Mouse (Mus musculus): ENCODE measurements around the gene Cib2. TPM values are rescaled to one million over a fixed set of nuclear protein-coding genes. Genes with fewer than 3 reads are reported as not detected.
A peak's percentile ranks its signal among the peaks of the same experiment; 100 is the strongest.
"Not testable (repeated sequence)": the region's sequence is repeated elsewhere in the genome, so short reads cannot be mapped to it uniquely, and the experiment has no call there.

Cib2 gene
- polyA plus RNA-seq (2015; fragmentation: Nextera tagmentation; extraction: Ambion mirVana) = 61.6 and 62.3 TPM in 2 replicates

- Histone ChIP-seq H3K36me3 (no peaks in the 10 kb centered on the region), H3K9ac (peak within 1 kb of the TSS; percentile 56), H3K9me3 (no peaks in the 10 kb centered on the region), H3K27me3 (no peaks in the 10 kb centered on the region), H3K4me3 (peak within 1 kb of the TSS; percentile 50), H3K27ac (replicated peaks) (peak within 1 kb of the TSS; percentile 27; the same call in 1 of the 2 replicates), H3K4me2 (peak within 1 kb of the TSS; percentile 64), H3K4me1 (replicated peaks) (peaks cover 15% of the 10 kb centered on the region)
- 1% methylated on average over 47 of the region's 54 CpGs for WGBS
- peak; percentile 98 for ATAC-seq (ENCODE audit: low FRiP score, low read depth)
Measured at GRCm38 (mm10) chr9:54559771-54560471, at the start of gene Cib2. TSS of gene Cib2 (minus strand) at chr9:54560218.

- H3K4me1 ChIP-seq (replicated peaks) = no peaks in the 10 kb centered on the region
- no peak overlapping the region for H3K9ac ChIP-seq
- H3K4me2 ChIP-seq = no peak overlapping the region
- peaks cover 53% of the 10 kb centered on the region for H3K36me3 ChIP-seq
- ATAC-seq (ENCODE audit: low FRiP score, low read depth) = no peak
- no peak overlapping the region for H3K27ac ChIP-seq (replicated peaks)
- 65% methylated on average over 4 of the region's 4 CpGs for WGBS
- H3K27me3 ChIP-seq = no peaks in the 10 kb centered on the region
- no peaks in the 10 kb centered on the region for H3K9me3 ChIP-seq
- no peak overlapping the region for H3K4me3 ChIP-seq
Measured at GRCm38 (mm10) chr9:54604886-54605285, 44.9 kb upstream of the Cib2 start.

- WGBS = 61% methylated on average over 5 of the region's 5 CpGs
- no peak overlapping the region for H3K27ac ChIP-seq (replicated peaks)
Measured at GRCm38 (mm10) chr9:54604131-54604654, 44.2 kb upstream of the Cib2 start.

GRCm38 (mm10) chr9:54602916-54603315 is 42.9 kb upstream of the Cib2 start:
- Histone ChIP-seq H3K27me3 (no peaks in the 10 kb centered on the region), H3K27ac (replicated peaks) (no peak overlapping the region), H3K9me3 (no peaks in the 10 kb centered on the region), H3K4me2 (no peak overlapping the region), H3K36me3 (peaks cover 67% of the 10 kb centered on the region), H3K4me1 (replicated peaks) (no peaks in the 10 kb centered on the region), H3K4me3 (no peak overlapping the region), H3K9ac (no peak overlapping the region)
- WGBS = 79% methylated on average over 7 of the region's 7 CpGs
- ATAC-seq (ENCODE audit: low FRiP score, low read depth) = no peak

More at GRCm38 (mm10) chr9:54604131-54604654, 44.2 kb upstream of the Cib2 start:
- peaks cover 57% of the 10 kb centered on the region for H3K36me3 ChIP-seq
- H3K27me3 ChIP-seq = no peaks in the 10 kb centered on the region
- H3K4me1 ChIP-seq (replicated peaks) = no peaks in the 10 kb centered on the region
- H3K9ac ChIP-seq = no peak overlapping the region
- H3K4me3 ChIP-seq = no peak overlapping the region
- no peak overlapping the region for H3K4me2 ChIP-seq
- H3K9me3 ChIP-seq = no peaks in the 10 kb centered on the region
- no peak for ATAC-seq (ENCODE audit: low FRiP score, low read depth)

GRCm38 (mm10) chr9:54602386-54602785 is 42.4 kb upstream of the Cib2 start:
- peaks cover 67% of the 10 kb centered on the region for H3K36me3 ChIP-seq
- no peak overlapping the region for H3K27ac ChIP-seq (replicated peaks)
- no peak overlapping the region for H3K4me3 ChIP-seq
- no peaks in the 10 kb centered on the region for H3K4me1 ChIP-seq (replicated peaks)
- WGBS = 76% methylated on average over 2 of the region's 2 CpGs
- H3K9me3 ChIP-seq = no peaks in the 10 kb centered on the region
- no peak overlapping the region for H3K9ac ChIP-seq
- ATAC-seq (ENCODE audit: low FRiP score, low read depth) = no peak
- H3K4me2 ChIP-seq = no peak overlapping the region
- H3K27me3 ChIP-seq = no peaks in the 10 kb centered on the region

GRCm38 (mm10) chr9:54596752-54597465 is 36.9 kb upstream of the Cib2 start:
- Histone ChIP-seq H3K36me3 (peaks cover 76% of the 10 kb centered on the region), H3K4me3 (no peak overlapping the region), H3K9ac (no peak overlapping the region), H3K27me3 (no peaks in the 10 kb centered on the region), H3K9me3 (no peaks in the 10 kb centered on the region), H3K4me2 (no peak overlapping the region), H3K4me1 (replicated peaks) (no peaks in the 10 kb centered on the region), H3K27ac (replicated peaks) (no peak overlapping the region)
- no peak for ATAC-seq (ENCODE audit: low FRiP score, low read depth)
- 92% methylated on average over 15 of the region's 15 CpGs for WGBS

- not testable (repeated sequence) for H3K9me3 ChIP-seq; H3K4me3 ChIP-seq; H3K4me1 ChIP-seq (replicated peaks); H3K4me2 ChIP-seq; H3K27ac ChIP-seq (replicated peaks); ATAC-seq (ENCODE audit: low FRiP score, low read depth); H3K27me3 ChIP-seq; H3K9ac ChIP-seq
- WGBS = 77% methylated on average over 4 of the region's 4 CpGs
- H3K36me3 ChIP-seq = peaks cover 63% of the 10 kb centered on the region
Measured at GRCm38 (mm10) chr9:54593652-54594051, 33.6 kb upstream of the Cib2 start.

- Histone ChIP-seq H3K9me3 (no peaks in the 10 kb centered on the region), H3K36me3 (peaks cover 20% of the 10 kb centered on the region), H3K27ac (replicated peaks) (no peak overlapping the region), H3K4me3 (peak overlapping the region; percentile 99), H3K4me2 (peak overlapping the region; percentile 81), H3K27me3 (no peaks in the 10 kb centered on the region), H3K4me1 (replicated peaks) (peaks cover 19% of the 10 kb centered on the region), H3K9ac (0 out of 2 replicates have a peak overlapping the region, but pooled peaks have one; percentile 82)
- 82% methylated on average over 4 of the region's 4 CpGs for WGBS
- no peak for ATAC-seq (ENCODE audit: low FRiP score, low read depth)
Measured at GRCm38 (mm10) chr9:54587863-54588262, 27.8 kb upstream of the Cib2 start.

GRCm38 (mm10) chr9:54586199-54587061 is 26.4 kb upstream of the Cib2 start, which contains the start of gene Idh3a:
TSS of gene Idh3a (plus strand) at chr9:54586334.
- Histone ChIP-seq H3K4me2 (peak within 1 kb of the TSS; percentile 81), H3K27ac (replicated peaks) (peak within 1 kb of the TSS; percentile 65), H3K36me3 (peaks cover 6% of the 10 kb centered on the region; the same call in 1 of the 2 replicates), H3K4me3 (peak within 1 kb of the TSS; percentile 99), H3K9me3 (no peaks in the 10 kb centered on the region), H3K27me3 (no peaks in the 10 kb centered on the region), H3K4me1 (replicated peaks) (peaks cover 19% of the 10 kb centered on the region), H3K9ac (peak within 1 kb of the TSS; percentile 82)
- ATAC-seq (ENCODE audit: low FRiP score, low read depth) = peak; percentile 99
- under 1% methylated on average over 73 of the region's 73 CpGs for WGBS

- Histone ChIP-seq H3K27ac (replicated peaks) (peak overlapping the region; percentile 65), H3K4me3 (peak overlapping the region; percentile 99), H3K4me1 (replicated peaks) (peaks cover 19% of the 10 kb centered on the region), H3K9me3 (no peaks in the 10 kb centered on the region), H3K4me2 (peak overlapping the region; percentile 81), H3K36me3 (peaks cover 3% of the 10 kb centered on the region; the same call in 1 of the 2 replicates), H3K27me3 (no peaks in the 10 kb centered on the region), H3K9ac (peak overlapping the region; percentile 7; the same call in 1 of the 2 replicates)
- ATAC-seq (ENCODE audit: low FRiP score, low read depth) = peak; percentile 62
- WGBS = 34% methylated on average over 5 of the region's 5 CpGs
Measured at GRCm38 (mm10) chr9:54585839-54586198, 25.8 kb upstream of the Cib2 start.

- H3K9me3 ChIP-seq; ATAC-seq (ENCODE audit: low FRiP score, low read depth); H3K4me2 ChIP-seq; H3K27me3 ChIP-seq; H3K36me3 ChIP-seq; H3K9ac ChIP-seq; H3K4me3 ChIP-seq; H3K27ac ChIP-seq (replicated peaks): not testable (repeated sequence)
- WGBS = 82% methylated on average over 2 of the region's 2 CpGs
- peaks cover 19% of the 10 kb centered on the region for H3K4me1 ChIP-seq (replicated peaks)
Measured at GRCm38 (mm10) chr9:54584127-54584526, 24.1 kb upstream of the Cib2 start.
